Mouse (Mus musculus): ENCODE data around the gene Dapp1.
"Not testable (repeated sequence)": the region's sequence is repeated elsewhere in the genome, so short reads cannot be mapped to it uniquely, and the experiment has no call there.

Gene Dapp1

GRCm38 (mm10) chr3:137991183-137991582, 9.8 kb upstream of the Dapp1 start:
- DNase-seq (ENCODE audit: low read depth, low spot score) = no peak

- DNase-seq (ENCODE audit: low read depth, low spot score) = no peak
Observed at GRCm38 (mm10) chr3:137989405-137989804, 8.1 kb upstream of the Dapp1 start.

- DNase-seq (ENCODE audit: low read depth, low spot score) = no peak
Observed at GRCm38 (mm10) chr3:137980435-137981381, 637 bp downstream of the Dapp1 start.

GRCm38 (mm10) chr3:137978233-137978632, 3.1 kb downstream of the Dapp1 start:
- no peak for DNase-seq (ENCODE audit: low read depth, low spot score)

- no peak for DNase-seq (ENCODE audit: low read depth, low spot score)
Observed at GRCm38 (mm10) chr3:137977629-137978041, 3.7 kb downstream of the Dapp1 start.

- DNase-seq (ENCODE audit: low read depth, low spot score) = no peak
Observed at GRCm38 (mm10) chr3:137976943-137977628, 4.3 kb downstream of the Dapp1 start.

- DNase-seq (ENCODE audit: low read depth, low spot score) = no peak
Observed at GRCm38 (mm10) chr3:137975856-137976423, 5.4 kb downstream of the Dapp1 start.

GRCm38 (mm10) chr3:137975435-137975834, 5.9 kb downstream of the Dapp1 start:
- no peak for DNase-seq (ENCODE audit: low read depth, low spot score)

GRCm38 (mm10) chr3:137974306-137974705, 7.0 kb downstream of the Dapp1 start:
- DNase-seq (ENCODE audit: low read depth, low spot score) = no peak

- DNase-seq (ENCODE audit: low read depth, low spot score) = no peak
Observed at GRCm38 (mm10) chr3:137972989-137973388, 8.4 kb downstream of the Dapp1 start.

- DNase-seq (ENCODE audit: low read depth, low spot score) = no peak
Observed at GRCm38 (mm10) chr3:137972224-137972623, 9.1 kb downstream of the Dapp1 start.

GRCm38 (mm10) chr3:137969951-137970350, 11.4 kb downstream of the Dapp1 start:
- no peak for DNase-seq (ENCODE audit: low read depth, low spot score)

GRCm38 (mm10) chr3:137968820-137969486, 12.4 kb downstream of the Dapp1 start:
- DNase-seq (ENCODE audit: low read depth, low spot score) = no peak

- DNase-seq (ENCODE audit: low read depth, low spot score) = no peak
Observed at GRCm38 (mm10) chr3:137968105-137968819, 13.1 kb downstream of the Dapp1 start.

- DNase-seq (ENCODE audit: low read depth, low spot score) = not testable (repeated sequence)
Observed at GRCm38 (mm10) chr3:137964014-137964413, 17.3 kb downstream of the Dapp1 start.

GRCm38 (mm10) chr3:137963508-137963907, 17.8 kb downstream of the Dapp1 start:
- no peak for DNase-seq (ENCODE audit: low read depth, low spot score)

GRCm38 (mm10) chr3:137961736-137962385, 19.5 kb downstream of the Dapp1 start:
- DNase-seq (ENCODE audit: low read depth, low spot score) = no peak

GRCm38 (mm10) chr3:137959456-137959855, 21.9 kb downstream of the Dapp1 start:
- no peak for DNase-seq (ENCODE audit: low read depth, low spot score)

GRCm38 (mm10) chr3:137958352-137958751, 23.0 kb downstream of the Dapp1 start:
- no peak for DNase-seq (ENCODE audit: low read depth, low spot score)

GRCm38 (mm10) chr3:137957864-137958263, 23.5 kb downstream of the Dapp1 start:
- no peak for DNase-seq (ENCODE audit: low read depth, low spot score)

Data from brain, embryonic 18.5 days (tissue).